Mouse (Mus musculus) lung, postnatal 0 days (tissue): ENCODE measurements around the gene Spsb2.

Source experiments
- CTCF ChIP-seq: IDR thresholded peaks from 2 replicates; pipeline ENCODE4 v1.5.1; 2016; ENCODE audit warnings: antibody characterized with exemption, mild to moderate bottlenecking
- EP300 ChIP-seq: IDR thresholded peaks from 2 replicates; pipeline ENCODE4 v1.6.1; 2016; ENCODE audit warnings: antibody characterized with exemption, mild to moderate bottlenecking, control low read depth

DNA sequence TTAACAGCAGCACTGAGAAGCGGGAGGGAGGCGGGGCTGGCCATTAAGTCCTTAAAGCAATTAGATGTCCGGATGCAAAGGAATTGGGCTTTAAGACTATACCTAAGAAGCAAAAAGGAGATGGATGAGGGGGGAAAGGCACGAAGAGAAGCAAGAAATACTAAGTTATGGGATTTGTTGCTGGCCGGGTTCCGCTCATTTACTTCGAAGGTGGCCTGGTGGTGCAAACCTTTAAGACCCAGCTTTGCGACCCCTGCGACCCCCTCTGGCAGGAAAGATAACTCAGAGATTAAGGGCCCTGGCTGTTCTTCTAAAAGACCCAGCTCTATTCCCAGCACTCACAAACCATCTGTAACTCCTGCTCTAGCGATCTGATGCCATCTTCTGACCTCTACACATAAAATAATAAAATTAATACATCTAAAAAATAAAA, 28.5 kb upstream of the Spsb2 start:
- TF ChIP-seq CTCF (no peak), EP300 (no peak)
